Mouse (Mus musculus) kidney, postnatal 0 days (tissue): Measurements from ENCODE around the gene Slx4. TPM values are rescaled to one million over a fixed set of nuclear protein-coding genes. Genes with fewer than 3 reads are reported as not detected.

ENCODE experiments used
- ATAC-seq: fragments of 200-750 bp; cut with Nextera tagmentation; replicated peaks from 2 replicates; pipeline ENCODE4 v1.8.0; 2017; ENCODE audit warnings: low read depth, moderate number of reproducible peaks, moderate TSS enrichment, moderate library complexity; ENCODE audit not compliant: low FRiP score
- DNase-seq: peaks from one replicate; pipeline ENCODE4 v3.0.0-alpha.2; 2016; ENCODE audit warnings: low spot score
- H3K27ac ChIP-seq: fragments of 300-500 bp; sonication (generic); 2 replicates; pipeline ENCODE4 v1.5.1; 2014; ENCODE audit warnings: mild to moderate bottlenecking
- H3K27me3 ChIP-seq: fragments of 300-500 bp; sonication (generic); 2 replicates; pipeline ENCODE4 v1.6.1; 2014; ENCODE audit warnings: low read length, mixed read lengths; ENCODE audit not compliant: insufficient read depth
- H3K36me3 ChIP-seq: fragments of 300-500 bp; sonication (generic); 2 replicates; pipeline ENCODE4 v1.6.1; 2014; ENCODE audit warnings: low read length, mixed read lengths; ENCODE audit not compliant: insufficient read depth
- H3K4me1 ChIP-seq: fragments of 300-500 bp; sonication (generic); replicated peaks from 2 replicates; pipeline ENCODE4 v1.6.1; 2014; ENCODE audit warnings: antibody characterized with exemption, low read length, mixed read lengths; ENCODE audit not compliant: insufficient read depth
- H3K4me2 ChIP-seq: fragments of 300-500 bp; sonication (generic); 2 replicates; pipeline ENCODE4 v1.6.1; 2014; ENCODE audit warnings: mild to moderate bottlenecking, low read length, moderate library complexity, mixed read lengths
- H3K4me3 ChIP-seq: fragments of 300-500 bp; sonication (generic); replicated peaks from 2 replicates; pipeline ENCODE4 v1.5.1; 2014; ENCODE audit warnings: low read depth, low read length
- H3K9ac ChIP-seq: fragments of 300-500 bp; sonication (generic); 2 replicates; pipeline ENCODE4 v1.6.1; 2014; ENCODE audit warnings: low read depth, low read length
- H3K9me3 ChIP-seq: fragments of 300-500 bp; sonication (generic); replicated peaks from 2 replicates; pipeline ENCODE4 v1.6.1; 2016; ENCODE audit warnings: low read length, inconsistent platforms, mixed read lengths
- CTCF ChIP-seq: IDR thresholded peaks from 2 replicates; pipeline ENCODE4 v1.5.1; 2016; ENCODE audit warnings: antibody characterized with exemption, low read depth, mild to moderate bottlenecking, moderate library complexity
- WGBS: fragments of 180-500 bp; shearing (Covaris S2); extraction: QIAGEN DNeasy Blood & Tissue Kit; methylation state at CpG from one replicate; pipeline ENCODE4 v1.1.7; 2014; 5-methylcytosine and 5-hydroxymethylcytosine counted together
- polyA plus RNA-seq: library from polyadenylated mRNA; unstranded; fragments of >200 nt; fragmentation: Nextera tagmentation; extraction: Ambion mirVana; gene quantifications from 2 replicates; pipeline ENCODE4 v1.2.1, GENCODE M21; 2015

Gene Slx4
- polyA plus RNA-seq, 1 experiment from 2014 or later, result 11.9 TPM

DNA sequence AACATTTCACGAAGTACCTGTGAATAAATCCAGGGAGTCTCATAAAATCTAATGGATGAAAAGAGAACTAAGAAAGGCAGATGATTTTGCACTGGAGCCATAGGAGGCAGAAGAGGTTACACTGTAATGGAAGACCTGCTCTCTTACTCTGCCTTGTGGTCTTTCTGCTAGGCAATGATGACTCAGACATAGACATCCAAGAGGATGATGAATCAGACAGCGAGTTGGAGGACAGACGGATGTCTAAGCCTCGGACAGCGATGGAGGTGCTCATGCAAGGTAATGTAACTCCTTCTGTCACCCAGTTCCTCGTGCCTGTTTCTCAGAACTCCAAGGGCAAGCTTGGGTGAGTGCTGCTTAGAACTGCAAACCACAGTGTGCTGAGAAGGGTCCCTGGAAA is 70.0 kb downstream of the Slx4 start:
- H3K27ac ChIP-seq, result no peak overlapping the region
- no peak for TF ChIP-seq CTCF
- H3K36me3 ChIP-seq, result peaks cover 43% of the 10 kb centered on the region
- DNase-seq, result no peak
- H3K9me3 ChIP-seq, result no peaks in the 10 kb centered on the region
- H3K9ac ChIP-seq, result no peak overlapping the region
- H3K27me3 ChIP-seq, result no peaks in the 10 kb centered on the region
- no peak overlapping the region for H3K4me2 ChIP-seq
- ATAC-seq, result no peak
- WGBS, result 93% methylated on average over 6 of the region's 6 CpGs
- H3K4me1 ChIP-seq, result no peaks in the 10 kb centered on the region
- H3K4me3 ChIP-seq, result no peak overlapping the region

DNA sequence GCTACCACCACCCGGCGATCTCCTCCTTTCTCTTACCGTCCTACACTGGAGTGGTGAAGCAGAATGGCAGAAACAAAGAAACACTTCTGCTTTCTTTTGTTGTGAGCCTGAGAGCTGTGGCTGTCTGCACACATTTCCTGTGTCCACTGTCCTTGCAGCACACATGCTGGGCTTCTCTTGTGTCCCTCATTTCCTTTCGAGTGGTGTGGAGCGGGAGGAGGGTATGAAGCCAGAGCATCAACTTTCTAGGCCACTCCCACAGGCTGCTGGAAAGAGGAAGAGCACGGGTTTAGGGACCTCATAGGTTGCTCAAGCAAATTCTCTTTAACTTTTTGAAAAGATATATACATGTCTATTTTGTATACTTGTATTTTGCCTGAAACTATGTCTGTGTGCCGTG is 74.4 kb downstream of the Slx4 start:
- WGBS, result 71% methylated on average over 7 of the region's 7 CpGs
- Histone ChIP-seq H3K4me2 (no peak overlapping the region), H3K4me1 (no peaks in the 10 kb centered on the region), H3K9ac (no peak overlapping the region), H3K9me3 (no peaks in the 10 kb centered on the region), H3K36me3 (peaks cover 18% of the 10 kb centered on the region), H3K27ac (no peak overlapping the region), H3K4me3 (no peak overlapping the region), H3K27me3 (no peaks in the 10 kb centered on the region)
- DNase-seq (peak; percentile 8), ATAC-seq (no peak)
- no peak for TF ChIP-seq CTCF

Other genes starting within 250 kb of the Slx4 start
- gene Olfr15, start 172.9 kb downstream of the Slx4 start, polyA plus RNA-seq, result not detected in 2 replicates
- gene Zfp174, start 156.5 kb downstream of the Slx4 start, polyA plus RNA-seq, result 0.92 and 1.2 TPM in 2 replicates
- 40.9 and 45.1 TPM in 2 replicates for gene Naa60, start 131.4 kb downstream of the Slx4 start, polyA plus RNA-seq
- gene Zfp597, start 119.2 kb downstream of the Slx4 start, polyA plus RNA-seq, result 3.3 and 4.2 TPM in 2 replicates
- 2.6 and 2.9 TPM in 2 replicates for gene Gm20695, start 119.1 kb downstream of the Slx4 start, polyA plus RNA-seq
- gene 1700037C18Rik, start 95.1 kb downstream of the Slx4 start, polyA plus RNA-seq, result 11.0 and 11.4 TPM in 2 replicates
- 32.8 and 33.3 TPM in 2 replicates for gene Cluap1, start 95.0 kb downstream of the Slx4 start, polyA plus RNA-seq
- gene Nlrc3, start 27.1 kb downstream of the Slx4 start, polyA plus RNA-seq, result 1.1 and 1.3 TPM in 2 replicates
- 6.8 and 7.8 TPM in 2 replicates for gene Dnase1, start 33.2 kb upstream of the Slx4 start, polyA plus RNA-seq
- 89.9 and 94.6 TPM in 2 replicates for gene Trap1, start 74.1 kb upstream of the Slx4 start, polyA plus RNA-seq
- 28.8 and 29.9 TPM in 2 replicates for gene Crebbp, start 210.2 kb upstream of the Slx4 start, polyA plus RNA-seq